Mouse (Mus musculus): ENCODE data around the gene Mterf1a. TPM values are rescaled to one million over a fixed set of nuclear protein-coding genes. Genes with fewer than 3 reads are reported as not detected.

Mterf1a gene
- polyA plus RNA-seq (2014; fragmentation: Illumina TruSeq; extraction: RNeasy Lipid Tissue Mini Kit (QIAGEN cat#74804); ENCODE audit: low replicate concordance), result 17.7 TPM

GRCm38 (mm10) chr5:3893459-3894293 is at the start of gene Mterf1a:
Gene Mterf1a (minus strand): TSS chr5:3893933.

DNA sequence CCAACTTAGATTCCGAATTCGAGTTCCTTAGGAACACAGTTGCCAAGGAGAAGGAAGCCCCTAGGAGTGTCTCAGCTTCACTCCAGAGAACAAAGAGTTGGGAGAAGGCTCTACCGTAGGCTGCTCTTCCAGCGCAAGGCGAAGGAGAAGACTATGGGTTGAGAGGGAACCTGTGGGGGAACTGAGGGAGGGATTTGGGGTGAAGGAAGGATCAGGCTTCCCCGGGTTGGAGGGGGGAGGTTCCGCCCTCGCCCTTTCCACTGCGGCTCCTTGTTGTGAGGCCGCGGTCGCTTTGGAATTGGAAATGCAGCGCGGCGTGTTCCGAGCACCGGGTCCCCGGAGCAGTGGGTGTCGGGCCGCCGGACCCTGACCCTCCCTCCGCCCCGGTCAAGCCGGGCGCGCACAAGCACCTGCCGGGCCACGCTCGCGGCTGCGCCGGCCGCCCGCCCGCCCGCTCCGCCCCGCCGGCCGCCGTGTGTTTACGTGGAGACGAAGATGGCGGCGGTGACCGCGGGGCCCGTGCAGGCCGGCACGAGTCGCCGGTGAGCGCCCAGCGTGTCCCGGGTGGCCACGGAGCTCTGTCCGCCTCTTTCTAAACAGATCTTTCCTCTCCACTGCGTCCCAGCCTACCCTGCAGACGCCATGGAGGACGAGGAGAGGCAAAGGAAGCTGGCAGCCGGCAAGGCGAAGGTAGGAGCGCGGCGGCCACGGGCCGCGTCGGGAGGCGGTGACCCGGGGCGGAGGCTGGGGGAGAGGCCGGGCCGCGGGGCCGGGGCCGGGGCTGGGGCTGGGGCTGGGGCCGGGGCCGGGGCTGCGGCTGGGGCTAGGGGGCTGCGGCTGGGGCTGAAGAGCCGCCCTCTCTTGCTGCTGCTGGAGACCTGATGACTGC is 34.3 kb upstream of the Mterf1a start, which contains the start of gene Akap9:
Akap9 (plus strand) TSS at position 254 of the 889 bp plus-strand sequence.

DNA sequence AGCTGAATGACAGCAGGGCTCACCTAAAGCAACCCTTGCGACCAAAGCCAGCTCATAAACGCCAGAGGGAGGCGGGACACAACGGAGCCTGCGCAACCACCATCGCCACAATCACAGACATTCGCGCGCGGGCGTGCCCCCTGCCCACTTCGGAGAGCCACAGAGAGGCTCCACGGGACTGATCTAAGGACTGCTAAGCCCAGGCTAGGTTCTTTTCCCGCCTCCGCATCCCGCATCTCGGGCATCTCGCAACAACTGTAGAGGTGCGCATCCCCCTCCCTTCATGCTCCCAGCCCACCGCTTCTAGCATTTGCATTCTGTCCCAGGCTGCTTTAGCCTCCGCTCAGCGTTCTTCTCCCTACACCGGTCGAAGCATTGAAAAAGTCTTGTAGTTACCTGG is 48.7 kb downstream of the Mterf1a start, which contains the start of gene Lrrd1:
Lrrd1 (plus strand) TSS at position 148 of the 400 bp plus-strand sequence.

Other genes starting within 250 kb of the Mterf1a start
- not detected for gene Tmbim7, start 242.8 kb downstream of the Mterf1a start, polyA plus RNA-seq (2014; fragmentation: Illumina TruSeq; extraction: RNeasy Lipid Tissue Mini Kit (QIAGEN cat#74804); ENCODE audit: low replicate concordance)
- 108 TPM for gene Gatad1, start 236.7 kb downstream of the Mterf1a start, polyA plus RNA-seq (2014; fragmentation: Illumina TruSeq; extraction: RNeasy Lipid Tissue Mini Kit (QIAGEN cat#74804); ENCODE audit: low replicate concordance)
- gene Ankib1, start 91.0 kb downstream of the Mterf1a start, polyA plus RNA-seq (2014; fragmentation: Illumina TruSeq; extraction: RNeasy Lipid Tissue Mini Kit (QIAGEN cat#74804); ENCODE audit: low replicate concordance), result 59.3 TPM
- gene Krit1, start 90.7 kb downstream of the Mterf1a start, polyA plus RNA-seq (2014; fragmentation: Illumina TruSeq; extraction: RNeasy Lipid Tissue Mini Kit (QIAGEN cat#74804); ENCODE audit: low replicate concordance), result 89.4 TPM
- not detected for gene Lrrd1, start 48.8 kb downstream of the Mterf1a start, polyA plus RNA-seq (2014; fragmentation: Illumina TruSeq; extraction: RNeasy Lipid Tissue Mini Kit (QIAGEN cat#74804); ENCODE audit: low replicate concordance)
- gene Akap9, start 34.1 kb upstream of the Mterf1a start, polyA plus RNA-seq (2014; fragmentation: Illumina TruSeq; extraction: RNeasy Lipid Tissue Mini Kit (QIAGEN cat#74804); ENCODE audit: low replicate concordance), result 117 TPM
- 40.3 TPM for gene Cyp51, start 210.8 kb upstream of the Mterf1a start, polyA plus RNA-seq (2014; fragmentation: Illumina TruSeq; extraction: RNeasy Lipid Tissue Mini Kit (QIAGEN cat#74804); ENCODE audit: low replicate concordance)

All from small intestine, adult 10 weeks (tissue).